Mouse (Mus musculus) embryo, embryonic 11.5 days (tissue): ENCODE results near the gene 1110008P14Rik.

Experiments
- DNase-seq: peaks from one replicate; pipeline ENCODE4 v3.0.0-alpha.2; 2012; ENCODE audit warnings: low read depth, low spot score

The 1110008P14Rik gene

DNA sequence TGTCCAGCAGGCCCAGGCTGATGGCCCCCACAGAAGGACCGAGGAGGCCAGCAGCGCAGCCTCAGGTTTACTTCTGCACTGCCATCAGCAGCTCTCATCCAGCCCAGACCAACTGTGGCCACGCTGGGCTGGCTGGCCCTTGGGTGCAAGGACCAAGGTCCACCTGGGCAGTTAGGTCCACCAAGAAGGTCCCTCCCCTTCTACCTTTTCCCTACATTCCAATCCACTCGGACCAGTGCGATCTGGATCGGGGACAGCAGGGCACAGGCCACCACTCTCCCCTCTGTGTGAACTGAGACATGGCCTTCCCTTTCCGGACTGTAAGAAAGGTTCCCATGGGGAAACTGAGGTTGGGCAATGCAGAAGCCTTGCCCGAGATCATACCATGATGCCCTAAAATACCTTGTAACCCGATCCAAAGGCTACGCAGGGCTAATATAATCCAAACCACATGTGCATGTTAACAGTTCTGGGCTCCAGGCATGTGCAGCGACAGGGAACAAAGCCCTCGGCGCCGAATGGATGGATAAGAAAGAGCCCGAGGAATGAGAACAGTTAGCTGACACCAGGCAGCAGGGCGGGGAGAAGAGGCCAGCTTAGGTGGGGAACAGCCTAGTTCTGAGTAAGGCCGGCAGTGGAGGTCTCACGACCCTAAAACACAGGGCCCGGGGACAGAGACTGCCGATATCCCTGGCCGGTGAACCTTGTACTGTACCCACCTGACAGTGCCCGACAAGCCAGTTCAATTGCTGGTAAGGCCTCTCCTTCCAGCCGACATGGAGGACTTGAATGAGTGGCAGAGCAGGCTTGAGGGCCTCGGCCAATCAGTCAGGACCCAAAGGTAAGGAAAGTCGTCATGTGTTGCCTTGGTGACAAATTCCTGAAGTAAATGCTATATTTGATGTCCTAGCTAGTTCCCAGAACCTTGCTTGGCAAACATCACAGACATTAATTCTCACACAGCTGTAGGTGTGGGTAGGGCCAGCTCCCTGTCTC lies 27.0 kb upstream of the 1110008P14Rik start:
- DNase-seq: peak; percentile 36

DNA sequence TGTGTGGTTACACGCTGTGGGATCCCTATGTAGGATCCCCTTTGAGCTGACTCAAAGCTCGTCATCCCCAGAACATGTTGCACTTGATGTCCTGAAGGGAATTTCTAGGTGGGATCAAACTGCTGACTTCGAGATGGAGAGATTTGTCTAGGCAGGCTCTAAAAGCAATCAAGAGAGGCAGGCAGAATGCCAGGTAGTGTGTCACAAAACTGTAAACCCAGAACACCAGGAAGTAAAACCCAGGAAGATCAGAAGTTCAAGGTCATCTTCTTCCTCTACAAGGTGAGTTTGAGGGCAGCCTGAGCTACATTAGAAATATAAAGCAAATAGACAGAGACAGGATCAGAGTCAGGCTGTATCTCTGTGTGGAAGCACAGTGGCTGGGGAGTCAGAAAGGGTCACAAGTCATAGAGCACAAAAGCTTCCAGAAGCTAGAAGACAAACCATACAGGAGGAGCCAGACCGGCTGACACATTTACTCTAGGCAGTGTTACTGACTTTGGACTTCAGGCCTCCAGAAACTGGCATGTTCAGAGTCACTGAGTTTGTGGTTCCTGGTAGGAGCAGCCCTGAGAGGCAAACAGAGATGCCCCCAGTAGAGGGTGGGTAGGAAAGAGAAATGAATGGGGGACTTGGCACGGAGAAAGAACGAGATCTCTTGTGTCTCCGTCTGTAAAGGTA lies 25.5 kb upstream of the 1110008P14Rik start:
- no peak for DNase-seq

DNA sequence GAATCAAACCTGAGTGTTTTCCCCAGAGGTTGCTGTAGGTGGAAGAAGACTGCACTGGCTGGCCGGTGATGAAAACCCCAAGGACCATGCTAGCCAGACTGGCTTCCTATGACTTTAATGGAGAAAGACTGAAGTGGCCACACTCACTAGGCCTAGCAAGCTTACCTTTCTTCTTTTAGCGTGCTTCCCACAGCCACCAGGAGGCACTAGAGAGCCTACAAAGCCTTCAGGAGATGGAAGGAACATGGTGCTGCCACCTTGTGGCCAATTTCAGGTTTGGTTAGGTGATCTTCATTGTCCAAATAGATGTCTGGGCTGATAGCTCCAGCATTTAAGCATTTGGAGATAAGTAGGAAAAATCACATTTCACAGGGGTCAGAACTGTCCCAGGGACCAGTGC lies 22.9 kb upstream of the 1110008P14Rik start:
- DNase-seq: peak; percentile 96

DNA sequence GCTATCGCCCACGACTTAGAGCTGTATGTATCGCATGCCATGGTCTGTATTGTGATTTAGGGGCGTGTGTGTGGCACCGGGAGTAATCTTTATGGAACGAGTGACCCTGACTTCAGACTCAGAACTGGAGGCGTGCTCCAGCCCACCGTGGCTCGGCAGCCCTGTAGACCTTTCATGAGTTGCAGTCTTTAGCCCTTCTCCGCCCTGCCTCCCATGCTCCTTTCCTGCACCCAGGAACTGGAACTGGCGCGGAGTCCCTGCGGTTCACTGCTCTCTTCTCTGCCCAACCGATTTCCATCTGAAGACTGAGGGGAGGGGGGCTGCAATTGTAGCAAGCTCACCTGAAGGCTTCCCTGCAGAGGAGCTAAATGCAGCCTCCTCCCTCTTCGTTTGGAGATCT lies 15.0 kb upstream of the 1110008P14Rik start:
- no peak for DNase-seq

DNA sequence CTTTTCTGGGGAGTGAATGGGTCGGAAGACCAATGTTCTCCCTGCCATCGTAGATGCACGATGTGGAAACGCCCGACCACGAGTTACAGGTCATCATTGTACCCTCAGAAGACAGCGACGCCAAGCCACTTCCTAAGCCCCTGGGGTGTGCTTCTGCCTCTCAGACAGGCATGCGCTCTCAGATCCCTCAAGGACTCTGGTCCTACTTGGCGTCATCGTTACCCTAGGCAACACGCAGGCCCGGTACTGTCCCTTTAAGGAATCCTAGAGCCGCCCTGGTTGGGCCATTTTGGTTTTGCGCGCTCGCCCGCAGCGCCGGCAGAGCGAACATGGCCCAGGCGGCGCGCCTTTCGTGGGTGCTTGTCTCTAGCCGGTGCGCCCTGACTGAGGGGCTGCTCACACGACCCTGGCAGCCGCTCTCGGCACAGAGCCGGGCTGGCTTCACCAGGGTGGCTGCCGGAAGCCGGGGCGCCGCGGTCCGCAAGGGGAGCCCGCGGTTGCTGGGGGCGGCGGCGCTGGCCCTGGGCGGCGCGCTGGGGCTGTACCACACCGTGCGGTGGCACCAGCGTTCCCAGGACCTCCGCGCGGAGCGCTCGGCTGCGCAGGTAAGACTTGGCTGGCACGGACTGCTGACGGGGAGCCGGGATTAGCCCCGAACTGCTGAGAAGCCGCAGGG lies 14.3 kb upstream of the 1110008P14Rik start:
- peak; percentile 87 for DNase-seq

DNA sequence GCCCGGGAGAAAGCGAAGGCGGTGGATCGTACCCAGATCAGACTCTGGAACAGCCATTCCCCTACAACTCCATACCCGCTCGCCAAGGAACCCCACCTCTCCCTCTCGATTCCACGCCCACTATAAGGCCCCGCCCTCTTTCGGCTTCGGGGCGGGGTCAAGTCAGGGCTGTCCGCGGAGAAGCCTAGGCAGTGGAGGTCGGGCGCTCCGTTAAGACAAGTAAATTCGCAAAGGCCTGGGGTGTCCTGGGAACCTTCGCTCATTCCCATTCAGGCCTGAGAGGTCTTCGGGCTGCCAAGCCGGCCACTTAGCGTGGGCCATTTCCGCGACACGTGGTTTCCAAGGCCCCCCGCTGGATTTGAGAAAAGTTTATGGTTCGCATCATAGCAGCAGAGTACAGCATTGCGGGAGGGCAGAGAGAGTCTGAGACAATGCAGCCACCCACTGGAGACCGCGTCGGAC lies 13.8 kb upstream of the 1110008P14Rik start, which contains the start of gene Ptges2:
Gene Ptges2, plus strand, starts transcription at position 413 of the 462 bp plus-strand sequence.
- DNase-seq: peak; percentile 83

DNA sequence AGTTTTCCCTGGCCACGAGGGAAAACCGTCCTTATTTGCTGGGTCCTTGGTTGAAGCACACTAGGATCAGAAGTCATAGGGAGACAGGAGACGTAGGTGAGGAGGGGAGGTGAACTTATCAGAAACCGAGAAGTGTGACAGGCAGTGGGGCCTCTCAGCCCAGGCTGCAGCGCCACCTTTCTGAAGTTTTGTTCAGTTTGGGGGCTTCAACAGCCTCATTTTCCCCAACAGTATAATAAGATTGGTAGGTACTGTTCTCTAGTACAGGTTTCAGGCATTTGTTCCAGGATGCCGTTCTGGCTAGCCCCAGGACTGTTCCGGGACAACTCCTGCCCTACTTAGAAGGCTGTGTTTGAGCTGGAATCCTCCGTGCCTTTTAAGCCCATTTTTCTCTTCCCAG lies 13.2 kb upstream of the 1110008P14Rik start:
- DNase-seq: peak; percentile 22

DNA sequence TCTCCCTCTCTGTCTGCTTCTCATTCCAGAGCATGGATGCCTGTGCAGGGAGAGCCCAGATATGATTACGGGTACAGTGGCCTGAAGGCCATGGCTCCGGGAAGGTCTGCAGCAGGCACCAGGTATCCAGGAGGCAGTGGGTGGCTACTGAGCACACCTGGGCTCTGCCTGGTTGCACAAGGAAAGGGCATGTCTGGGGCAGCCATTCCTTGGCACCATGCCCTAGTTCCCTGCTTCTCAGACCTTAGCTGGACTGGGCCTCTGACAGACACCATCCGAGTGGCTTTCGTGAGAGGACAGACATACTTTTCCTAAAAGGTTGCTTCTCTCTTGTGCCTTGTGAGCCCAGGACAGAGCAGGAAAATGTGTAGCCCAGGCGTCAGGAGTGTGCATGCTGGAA lies 10.3 kb upstream of the 1110008P14Rik start:
- no peak for DNase-seq

DNA sequence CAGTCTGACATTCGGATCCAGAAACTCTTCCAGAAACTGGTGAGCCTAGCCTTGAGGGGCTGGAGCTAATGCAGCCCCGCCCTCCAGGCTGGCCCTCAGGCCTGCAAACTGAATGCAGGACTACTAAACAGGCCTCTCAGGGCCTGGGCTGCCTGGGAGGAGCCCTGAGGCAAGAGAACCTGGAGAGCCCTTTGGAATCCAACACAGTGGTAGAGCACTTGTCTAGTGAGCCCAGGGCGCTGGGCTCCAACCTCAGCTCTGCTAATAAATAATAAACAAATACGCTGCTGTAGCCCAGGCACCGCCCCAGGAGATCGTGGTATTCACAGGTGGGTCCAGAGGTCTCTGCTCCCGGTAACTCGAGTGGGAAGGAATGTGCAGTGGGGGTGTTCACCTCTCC lies 9.1 kb upstream of the 1110008P14Rik start:
- no peak for DNase-seq

DNA sequence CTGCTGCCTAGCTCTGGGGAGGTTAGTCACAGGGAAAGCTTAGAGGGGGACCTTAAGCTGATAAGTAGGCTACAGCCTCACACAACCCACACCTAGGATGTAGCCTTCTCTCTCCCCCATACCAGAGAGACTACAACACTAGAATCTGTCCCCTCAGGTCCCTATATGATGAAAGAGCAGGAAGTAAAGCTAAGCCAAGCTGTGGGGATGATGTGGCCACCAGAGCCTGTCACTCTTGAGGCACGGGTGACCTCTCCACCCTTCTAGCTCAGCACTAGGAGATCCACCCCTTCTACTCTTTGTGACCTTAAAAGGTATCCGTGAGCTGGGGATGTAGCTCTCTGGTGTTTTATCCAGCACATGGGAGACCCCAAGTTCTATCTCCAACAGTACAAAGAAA lies 7.4 kb upstream of the 1110008P14Rik start:
- DNase-seq: no peak

DNA sequence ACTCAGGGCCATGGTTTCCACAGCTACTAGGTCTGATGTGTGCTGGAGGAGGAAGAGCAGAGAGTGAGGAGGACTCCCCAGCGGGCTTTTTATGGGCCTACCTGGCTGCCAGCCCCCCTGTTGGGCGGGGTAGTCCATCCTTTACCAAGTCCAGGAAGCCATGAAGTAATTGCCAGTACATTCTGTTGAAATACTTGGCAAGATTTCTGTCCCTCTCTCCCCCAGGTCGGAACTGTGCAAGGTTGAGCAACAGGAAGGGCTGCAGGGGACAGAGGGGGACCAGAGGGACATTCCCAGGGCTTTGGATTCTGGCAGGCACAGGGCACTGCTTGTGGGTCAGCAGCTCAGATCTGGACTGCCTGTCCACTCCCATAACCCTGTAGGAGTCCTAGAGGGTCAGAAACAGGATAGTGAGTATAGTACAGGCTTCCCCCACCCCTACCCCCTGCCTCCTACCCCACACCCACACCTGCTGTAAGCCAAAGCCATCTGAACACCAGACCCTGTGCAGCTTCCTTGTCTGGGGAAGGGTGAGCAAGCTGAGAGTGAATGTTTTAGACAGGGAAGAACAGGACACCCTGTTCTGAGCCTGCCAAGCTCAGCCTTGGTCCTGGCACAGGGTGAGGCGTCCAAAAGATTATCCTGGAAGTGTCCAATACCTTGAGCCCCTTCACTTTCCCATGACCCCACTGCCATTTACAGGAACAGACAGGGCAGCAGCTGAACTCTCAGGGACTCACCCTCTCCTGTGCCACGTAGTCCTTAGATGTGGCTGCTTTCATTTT lies 6.2 kb upstream of the 1110008P14Rik start, which contains the start of gene Lcn2:
Gene Lcn2, minus strand, starts transcription at position 547 of the 785 bp plus-strand sequence.
- no peak for DNase-seq

DNA sequence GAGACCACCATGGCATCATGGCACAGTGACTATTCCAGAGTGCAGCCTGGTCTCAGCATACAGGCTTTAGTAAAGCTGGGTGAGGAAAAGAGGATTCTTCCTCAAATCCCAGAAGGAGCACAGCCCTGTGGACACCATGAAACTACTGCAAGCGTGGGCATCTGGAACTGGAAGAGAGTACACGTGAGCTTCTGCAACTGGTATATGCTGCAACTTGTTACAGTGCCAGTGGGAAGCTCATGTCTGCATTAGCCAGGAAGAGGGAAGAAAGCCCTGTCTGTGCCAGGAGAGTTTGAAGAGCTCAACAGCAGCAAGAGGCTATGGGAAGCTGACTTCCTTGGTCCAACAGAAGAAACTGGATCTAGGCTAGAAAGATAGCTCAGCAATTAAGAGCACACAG lies 951 bp upstream of the 1110008P14Rik start:
- DNase-seq: no peak

DNA sequence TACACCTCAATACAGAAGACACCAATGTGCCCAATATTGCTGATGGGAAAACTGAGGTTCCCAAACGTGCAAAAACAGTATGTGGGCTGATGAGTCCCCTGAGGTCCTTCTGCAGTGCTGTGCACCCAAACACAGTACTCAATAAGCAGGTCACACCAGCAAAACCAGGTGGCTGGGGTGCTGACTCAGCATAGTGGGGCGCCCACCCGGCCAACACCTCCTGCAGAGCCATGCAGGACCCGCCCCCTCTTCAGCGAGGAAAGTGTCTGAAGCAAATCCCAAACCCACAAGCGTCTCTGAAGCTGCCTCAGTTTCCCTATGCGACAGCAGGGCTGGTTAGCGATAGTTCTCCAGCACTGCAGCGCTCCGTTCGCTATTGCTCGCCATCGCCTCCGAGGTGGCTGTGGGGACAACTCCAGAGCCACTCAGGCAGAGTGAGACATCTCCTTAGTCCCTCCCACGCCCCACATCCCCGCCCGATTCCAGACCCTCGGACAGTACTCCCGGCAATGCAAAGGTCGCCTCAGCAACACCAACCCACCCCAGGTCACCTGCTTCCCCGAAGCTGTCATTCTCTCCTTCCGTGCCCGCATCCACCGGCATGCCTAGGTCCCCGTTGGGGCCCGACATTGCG lies 480 bp downstream of the 1110008P14Rik start:
- DNase-seq: no peak

DNA sequence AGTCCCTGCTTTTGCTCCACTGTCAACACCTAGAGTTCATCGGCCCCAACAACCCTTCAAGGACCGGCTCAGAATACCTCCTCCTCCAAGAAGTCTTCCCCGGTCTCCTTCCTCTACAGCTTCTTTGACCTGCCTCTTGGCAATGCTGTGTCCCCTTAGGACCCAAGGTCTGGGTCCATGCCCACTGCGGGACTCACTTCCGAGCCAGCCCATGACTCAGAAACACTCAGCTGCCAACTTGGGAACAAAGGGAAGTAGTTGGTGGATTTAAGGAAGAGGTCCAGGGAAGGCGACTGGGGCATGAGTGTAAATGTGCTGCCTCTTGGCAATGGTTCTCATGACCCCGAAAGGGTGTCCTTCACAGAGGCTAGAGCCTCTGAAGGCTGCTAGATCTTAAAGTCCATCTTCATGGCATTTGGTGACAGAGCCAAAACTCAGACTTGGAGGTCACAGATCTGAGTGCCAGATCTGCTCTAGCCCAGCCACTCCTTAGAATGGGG lies 1.7 kb downstream of the 1110008P14Rik start:
- DNase-seq: no peak

DNA sequence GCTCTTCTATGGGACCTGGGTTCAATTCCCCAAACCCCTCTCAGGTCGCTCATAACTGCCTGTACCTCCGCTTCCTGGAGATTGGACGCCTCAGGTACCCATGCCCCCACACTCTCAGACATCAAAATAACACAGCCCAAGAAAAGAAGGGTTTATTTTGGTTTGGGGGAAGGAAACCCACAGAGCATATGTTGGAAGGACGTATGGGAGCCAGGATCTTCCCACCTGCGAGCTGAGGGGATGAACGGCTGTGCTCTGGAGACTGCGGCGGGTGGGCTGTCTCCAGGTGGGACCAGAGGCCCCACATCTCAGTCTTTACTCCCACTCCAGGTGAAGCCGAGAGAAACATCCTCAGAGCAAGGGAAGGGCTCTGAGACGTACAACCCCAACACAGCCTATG lies 4.8 kb downstream of the 1110008P14Rik start:
- no peak for DNase-seq

DNA sequence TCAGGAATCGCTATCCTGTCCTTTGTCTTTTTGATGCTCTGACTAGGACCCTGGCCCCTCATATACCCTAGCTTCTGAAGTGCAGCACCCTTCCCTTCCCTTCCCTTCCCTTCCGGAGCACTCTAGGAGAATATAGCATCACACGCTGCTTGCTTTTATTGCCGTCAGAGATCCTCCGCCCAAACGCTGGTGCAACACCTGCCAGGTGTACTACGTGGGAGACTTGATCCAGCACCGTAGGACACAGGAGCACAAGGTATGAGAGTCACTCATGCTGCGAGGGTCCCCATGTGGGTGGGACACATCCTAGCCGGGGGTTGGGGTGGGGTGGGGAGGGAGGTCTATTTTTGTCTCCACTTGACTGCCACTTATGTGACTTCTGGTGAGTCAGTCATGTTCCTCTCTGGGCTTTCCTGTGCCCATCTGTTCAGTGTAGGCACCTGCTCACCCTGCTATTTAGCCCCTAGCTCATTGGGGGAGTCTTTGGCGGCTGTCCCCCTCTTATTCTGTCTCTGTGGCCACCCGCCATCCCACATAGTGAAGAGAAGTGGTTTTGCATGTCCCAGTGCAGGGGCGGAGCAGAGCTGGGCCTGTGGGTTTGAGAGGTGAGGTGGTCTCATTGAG lies 6.3 kb downstream of the 1110008P14Rik start:
- no peak for DNase-seq

DNA sequence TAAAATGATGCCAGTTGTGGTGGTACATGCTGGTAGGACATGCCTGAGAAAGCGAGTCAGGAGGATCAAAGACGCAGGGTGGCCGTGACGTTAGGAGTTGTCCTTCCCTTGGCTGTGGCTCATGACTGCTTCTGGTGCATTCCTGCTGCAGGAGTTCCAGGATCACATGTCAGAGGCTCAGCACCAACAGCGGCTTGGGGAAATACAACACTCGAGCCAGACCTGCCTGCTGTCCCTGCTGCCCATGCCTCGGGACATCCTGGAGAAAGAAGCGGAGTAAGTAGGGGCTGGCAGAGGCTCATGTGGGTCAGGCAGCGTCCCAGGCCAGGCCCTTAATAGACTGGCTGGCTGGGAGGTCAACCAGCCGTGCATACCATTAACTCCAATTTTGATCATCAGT lies 7.5 kb downstream of the 1110008P14Rik start:
- no peak for DNase-seq

DNA sequence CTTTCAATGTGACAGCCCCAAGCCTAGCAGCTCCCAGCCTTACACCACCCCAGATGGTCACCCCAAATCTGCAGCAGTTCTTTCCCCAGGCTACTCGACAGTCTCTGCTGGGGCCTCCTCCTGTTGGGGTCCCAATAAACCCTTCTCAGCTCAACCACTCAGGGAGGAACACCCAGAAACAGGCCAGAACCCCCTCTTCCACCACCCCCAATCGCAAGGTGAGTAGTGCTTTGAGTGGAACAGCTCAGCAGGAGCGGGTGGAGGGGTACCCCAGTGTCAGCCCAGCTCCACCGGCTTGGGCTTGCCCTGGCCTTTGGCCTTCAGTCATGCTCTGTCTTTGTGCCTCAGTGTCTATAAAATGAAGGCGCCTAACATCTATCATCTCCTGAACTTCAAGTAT lies 14.4 kb downstream of the 1110008P14Rik start:
- no peak for DNase-seq

DNA sequence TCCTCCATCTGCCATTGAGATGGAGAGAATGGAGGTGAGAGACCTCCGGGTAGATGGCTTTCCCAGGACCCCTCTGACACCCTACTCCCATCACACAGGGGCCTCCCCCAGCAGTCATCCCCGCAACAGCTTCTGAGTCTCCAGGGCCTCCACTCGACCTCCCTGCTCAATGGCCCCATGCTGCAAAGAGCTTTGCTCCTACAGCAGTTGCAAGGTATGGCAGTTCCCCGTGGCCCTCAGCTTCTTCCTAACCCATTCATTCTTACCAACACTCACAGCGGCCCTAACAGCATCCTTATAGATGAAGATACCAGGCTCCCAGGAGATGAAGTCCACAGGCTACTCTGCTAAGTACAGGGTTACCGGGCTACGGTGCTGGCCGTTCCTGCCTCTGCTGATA lies 17.6 kb downstream of the 1110008P14Rik start:
- DNase-seq: no peak
